Mouse (Mus musculus) cerebellum, adult 2 months (tissue): ENCODE measurements around the gene Rbm41.

Experiments
- CTCF ChIP-seq: fragments of 200-500 bp; IDR thresholded peaks from 2 replicates; pipeline ENCODE4 v1.5.1; 2011; ENCODE audit warnings: low read depth, mild to moderate bottlenecking, control low read depth, low read length, moderate library complexity, borderline replicate concordance; ENCODE audit not compliant: insufficient read depth
- POLR2A ChIP-seq: fragments of 200-500 bp; IDR thresholded peaks from 2 replicates; pipeline ENCODE4 v1.6.1; 2011; ENCODE audit warnings: low read length, control low read depth, borderline replicate concordance; ENCODE audit not compliant: insufficient read depth

- no peak for TF ChIP-seq CTCF
- TF ChIP-seq POLR2A: no peak
Measured at GRCm38 (mm10) chrX:139854795-139855194, 143.6 kb downstream of the Rbm41 start.
